Mouse (Mus musculus) left cerebral cortex, postnatal 14 days (tissue): ENCODE measurements at regions not wholly inside any gene's neighbourhood (a gene's known extent, or its start where the extent isn't known, plus 50 kb on each side); places are given as distances from the start of the nearest gene placed in this dataset.

Source experiments
- DNase-seq, 2 experiments: peaks; one replicate each; pipeline ENCODE4 v3.0.0; 2021 to 2022; ENCODE audit warnings: low spot score in 2 of 2, mixed read lengths in 1 of 2
- intact Hi-C: fragments of 180-260 bp; cut with DNase I; formaldehyde crosslinking; loops from one replicate; pipeline ENCODE4 v1.15.1; 2025

- DNase-seq = peak; percentile 83 to 84
- intact Hi-C loops = loop anchor here (2.0 to 5.0 kb wide), 2 partner anchors 1381 to 1508 kb away; no protein-coding TSS in a partner anchor
These were observed 480.8 kb downstream of the Plcl1 start for GRCm38 (mm10) chr1:55886383-55887070.

- intact Hi-C loops = loop anchor here (2.0 to 5.0 kb wide), 2 partner anchors 1380 to 1507 kb away; no protein-coding TSS in a partner anchor
- peak in 1 of 2 experiments; percentile 8 for DNase-seq
These were observed 481.7 kb downstream of the Plcl1 start for GRCm38 (mm10) chr1:55887386-55887785.

GRCm38 (mm10) chr1:55888711-55889366 is 483.1 kb downstream of the Plcl1 start:
- DNase-seq = peak in 1 of 2 experiments; percentile 40
- intact Hi-C loops = loop anchor here (5.0 kb wide), 1 partner anchor 1378 kb away; no protein-coding TSS in a partner anchor

- DNase-seq = peak; percentile 72 to 78
- intact Hi-C loops = loop anchor here (2.0 to 5.0 kb wide), 3 partner anchors 67 to 1314 kb away; no protein-coding TSS in a partner anchor
These were observed 484.9 kb downstream of the Plcl1 start for GRCm38 (mm10) chr1:55890511-55891151.

GRCm38 (mm10) chr1:55891894-55892293 is 486.2 kb downstream of the Plcl1 start:
- DNase-seq = no peak
- intact Hi-C loops = loop anchor here (2.0 to 5.0 kb wide), 4 partner anchors 65 to 1313 kb away; no protein-coding TSS in a partner anchor

GRCm38 (mm10) chr1:55897572-55897971 is 491.9 kb downstream of the Plcl1 start:
- intact Hi-C loops = no loop called here
- DNase-seq = no peak

- intact Hi-C loops = no loop called here
- DNase-seq = no peak
These were observed 492.3 kb downstream of the Plcl1 start for GRCm38 (mm10) chr1:55898031-55898430.

- intact Hi-C loops = no loop called here
- peak; percentile 55 to 71 for DNase-seq
These were observed 494.3 kb downstream of the Plcl1 start for GRCm38 (mm10) chr1:55900033-55900432.

GRCm38 (mm10) chr1:55903177-55903576 is 497.5 kb downstream of the Plcl1 start:
- intact Hi-C loops = no loop called here
- DNase-seq = no peak

GRCm38 (mm10) chr1:55904571-55904970 is 498.9 kb downstream of the Plcl1 start:
- no peak for DNase-seq
- intact Hi-C loops = no loop called here

- intact Hi-C loops = loop anchor here (5.0 kb wide), 1 partner anchor 52 kb away; no protein-coding TSS in a partner anchor
- DNase-seq = no peak
These were observed 499.5 kb downstream of the Plcl1 start for GRCm38 (mm10) chr1:55905232-55905631.

- intact Hi-C loops = no loop called here
These were observed 504.3 kb downstream of the Plcl1 start for GRCm38 (mm10) chr1:55910024-55910423.

GRCm38 (mm10) chr1:55914284-55914683 is 508.6 kb downstream of the Plcl1 start:
- intact Hi-C loops = no loop called here
- DNase-seq = no peak

More at GRCm38 (mm10) chr1:55910024-55910423, 504.3 kb downstream of the Plcl1 start:
- no peak for DNase-seq

GRCm38 (mm10) chr1:55915940-55916339 is 510.2 kb downstream of the Plcl1 start:
- intact Hi-C loops = no loop called here
- peak in 1 of 2 experiments; percentile 52 for DNase-seq

GRCm38 (mm10) chr1:55919516-55919915 is 513.8 kb downstream of the Plcl1 start:
- intact Hi-C loops = no loop called here

GRCm38 (mm10) chr1:55946786-55947549 is 541.2 kb downstream of the Plcl1 start:
- intact Hi-C loops = no loop called here
- no peak for DNase-seq

More at GRCm38 (mm10) chr1:55919516-55919915, 513.8 kb downstream of the Plcl1 start:
- no peak for DNase-seq

GRCm38 (mm10) chr1:55947618-55948283 is 542.0 kb downstream of the Plcl1 start:
- DNase-seq = no peak
- intact Hi-C loops = no loop called here

- no peak for DNase-seq
- intact Hi-C loops = no loop called here
These were observed 543.9 kb downstream of the Plcl1 start for GRCm38 (mm10) chr1:55949606-55950005.
